Comparison of ENCODE assay signal across 10 mouse cellular contexts in genomic region chr11:79089756-79090155, GRCm38 (mm10). TPM values are rescaled to one million over a fixed set of nuclear protein-coding genes. Genes with fewer than 3 reads are reported as not detected.
A peak's percentile ranks its signal among the peaks of the same experiment; 100 is the strongest.
DNase-seq lines count a peak whose midpoint lies in the region; ATAC-seq and TF ChIP-seq lines count a peak whose summit lies in the region.
"Had no signal": no experiment of that assay in that cellular context is flagged by ENCODE, and none has a peak within 500 bp of the region (broad histone marks: within the 10 kb centered on the region; RNA-seq: fewer than 3 reads in every experiment).

No protein-coding gene starts in this region.

- no peak overlapping the region for H3K4me2 ChIP-seq in heart, embryonic 11.5 days

- no peak overlapping the region for H3K4me3 ChIP-seq in heart, embryonic 11.5 days (ENCODE audit: low read depth, low read length)
- no peak overlapping the region for H3K4me3 ChIP-seq in layer of hippocampus, adult 2 months
- H3K4me3 ChIP-seq in spleen, adult 2 months (ENCODE audit: extremely low read depth, insufficient read depth, insufficient read length) = no peak overlapping the region
- no peak overlapping the region for H3K4me3 ChIP-seq in small intestine, adult 2 months (ENCODE audit: low read depth, low read length)

- H3K27ac ChIP-seq in heart, embryonic 11.5 days (ENCODE audit: low read depth, low read length) = peak overlapping the region; percentile 22
- H3K27ac ChIP-seq in layer of hippocampus, adult 2 months = peak overlapping the region; percentile 85
- H3K27ac ChIP-seq in spleen, adult 2 months (ENCODE audit: insufficient read depth, low read length) = peak overlapping the region; percentile 10; the same call in 1 of the 2 replicates
- H3K27ac ChIP-seq in small intestine, adult 2 months (ENCODE audit: insufficient read depth, low read depth, low read length) = peak overlapping the region; percentile 22; the same call in 1 of the 2 replicates

- no peaks in the 10 kb centered on the region for H3K36me3 ChIP-seq in heart, embryonic 11.5 days (ENCODE audit: control insufficient read depth, insufficient read depth, low read length)
- H3K36me3 ChIP-seq in spleen, adult 2 months (ENCODE audit: control insufficient read depth, insufficient read depth, low read length) = no peaks in the 10 kb centered on the region
- H3K36me3 ChIP-seq in small intestine, adult 2 months (ENCODE audit: control insufficient read depth, insufficient read depth, low read length) = peaks cover 1% of the 10 kb centered on the region; the same call in 1 of the 2 replicates

- intact Hi-C loops in heart, postnatal 14 days (cut with DNase I) = no loop called here

- H3K4me1 ChIP-seq in heart, embryonic 11.5 days (ENCODE audit: control insufficient read depth, insufficient read depth, low read length) = peaks cover 52% of the 10 kb centered on the region
- H3K4me1 ChIP-seq in spleen, adult 2 months (ENCODE audit: control insufficient read depth, insufficient read depth, insufficient read length) = peaks cover 16% of the 10 kb centered on the region; the same call in 1 of the 2 replicates
- H3K4me1 ChIP-seq in small intestine, adult 2 months (ENCODE audit: control insufficient read depth, insufficient read depth, insufficient read length, low read length) = peaks cover 32% of the 10 kb centered on the region

- no peak for TF ChIP-seq CTCF in layer of hippocampus, adult 2 months (conservative IDR thresholded peaks at IDR 0.05)
- TF ChIP-seq CTCF in spleen, adult 2 months (IDR thresholded peaks at IDR 0.05; ENCODE audit: extremely low read depth, insufficient read depth, insufficient read length, insufficient replicate concordance) = no peak
- no peak for TF ChIP-seq CTCF in small intestine, adult 2 months (IDR thresholded peaks at IDR 0.05; ENCODE audit: extremely low read depth, insufficient read length, insufficient replicate concordance, low read depth, low read length)

- H3K9me3 ChIP-seq in heart, embryonic 11.5 days (replicated peaks; ENCODE audit: control insufficient read depth, low read length) = no peaks in the 10 kb centered on the region

- 60% methylated on average over 1 of the region's 1 CpGs for WGBS in heart, embryonic 11.5 days (ENCODE audit: insufficient replicate concordance)
- 79% methylated on average over 1 of the region's 1 CpGs for WGBS in spleen, adult 2 months
- WGBS in small intestine, adult 2 months = 77% methylated on average over 1 of the region's 1 CpGs

- ATAC-seq in heart, embryonic 11.5 days (replicated peaks; ENCODE audit: insufficient number of reproducible peaks, low FRiP score, low TSS enrichment) = no peak

- no peak for DNase-seq in heart, postnatal 14 days
- no peak for DNase-seq in layer of hippocampus, adult 2 months (ENCODE audit: low spot score in 2 of 2)
- DNase-seq in layer of hippocampus, postnatal 14 days (ENCODE audit: low spot score in 2 of 2) = no peak
- DNase-seq in spleen, adult 2 months (ENCODE audit: low read depth in 1 of 2, low spot score in 2 of 2) = no peak
- DNase-seq in spleen, adult 18-20 months = no peak
- no peak for DNase-seq in ovary, postnatal 14 days (ENCODE audit: low spot score)
- DNase-seq: cerebellum, adult 11-12 months; right cerebral cortex, postnatal 4 days had no signal

- no peak for TF ChIP-seq POLR2A in spleen, adult 2 months (IDR thresholded peaks at IDR 0.05; ENCODE audit: low read depth, low read length)
- TF ChIP-seq POLR2A in small intestine, adult 2 months (IDR thresholded peaks at IDR 0.05; ENCODE audit: low read depth, low read length) = no peak

- H3K27me3 ChIP-seq in heart, embryonic 11.5 days (ENCODE audit: control insufficient read depth, insufficient read depth, low read length) = no peaks in the 10 kb centered on the region
- H3K27me3 ChIP-seq in spleen, adult 2 months (ENCODE audit: control insufficient read depth, insufficient read depth, low read length) = no peaks in the 10 kb centered on the region
- H3K27me3 ChIP-seq in small intestine, adult 2 months (ENCODE audit: control insufficient read depth, insufficient read depth, low read length) = no peaks in the 10 kb centered on the region

- H3K9ac ChIP-seq in heart, embryonic 11.5 days (ENCODE audit: low read depth, low read length) = no peak overlapping the region

RNA-seq across cellular contexts. Expression of gene Ksr1, which starts 56.5 kb away (rescaled TPM):
- polyA plus RNA-seq in heart, embryonic 11.5 days (2014; fragmentation: Nextera tagmentation; extraction: Ambion mirVana) = 4.4 and 4.6 TPM in 2 replicates
- total RNA-seq in heart, postnatal 14 days (2021) = 10 to 100 TPM; 10.2 to 10.7 TPM
- 100 to 1,000 TPM; 230 to 231 TPM for total RNA-seq in layer of hippocampus, adult 2 months (2021)
- total RNA-seq in layer of hippocampus, postnatal 14 days (2021) = 100 to 1,000 TPM; 154 to 158 TPM
- 14.5 and 25.0 TPM in 2 replicates for polyA plus RNA-seq in spleen, adult 2 months (2012; rRNA removed)
- 43.9 and 106 TPM in 2 replicates for polyA plus RNA-seq in small intestine, adult 2 months (2012; rRNA removed)

Comparison
In these comparisons a context has a peak if more than half of its experiments do, and no peak if none do; other contexts are left out.
1. H3K27ac ChIP-seq: peak in every context shown above with its lines; median percentile 85 in layer of hippocampus, adult 2 months; 22 in heart, embryonic 11.5 days; 22 in small intestine, adult 2 months; 10 in spleen, adult 2 months.
2. RNA of gene Ksr1, which starts 56.5 kb away (total RNA-seq): 230 to 231 TPM in layer of hippocampus, adult 2 months and 154 to 158 TPM in layer of hippocampus, postnatal 14 days; 10.2 to 10.7 TPM in heart, postnatal 14 days; every median in the first group is over 10 times any median in the second.